Mouse (Mus musculus) liver (tissue): ENCODE results near the gene Tgfb3.

Experiments
- DNase-seq: peaks from one replicate; pipeline ENCODE4 v3.0.0-alpha.2; 2020; ENCODE audit warnings: mixed read lengths

Gene Tgfb3

DNA sequence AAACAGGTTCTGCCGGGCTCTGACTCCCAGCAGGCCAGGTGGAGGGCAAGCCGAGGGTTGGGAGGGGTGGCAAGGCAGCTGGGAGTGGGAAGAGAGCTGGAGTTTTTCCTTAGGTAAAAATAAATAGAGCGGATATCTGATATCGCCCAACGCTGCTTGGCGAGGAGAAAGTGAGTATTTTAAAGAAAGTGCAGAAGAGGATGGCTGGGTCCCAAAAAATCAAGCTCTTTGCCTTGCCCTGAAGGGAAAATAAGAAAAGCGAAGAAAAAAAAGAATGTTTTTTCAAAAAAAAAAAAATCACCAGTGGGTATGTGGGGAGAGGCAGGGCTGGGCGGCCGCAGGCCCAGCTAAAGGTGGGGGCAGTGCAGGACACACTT is 677 bp downstream of the Tgfb3 start:
- no peak for DNase-seq

DNA sequence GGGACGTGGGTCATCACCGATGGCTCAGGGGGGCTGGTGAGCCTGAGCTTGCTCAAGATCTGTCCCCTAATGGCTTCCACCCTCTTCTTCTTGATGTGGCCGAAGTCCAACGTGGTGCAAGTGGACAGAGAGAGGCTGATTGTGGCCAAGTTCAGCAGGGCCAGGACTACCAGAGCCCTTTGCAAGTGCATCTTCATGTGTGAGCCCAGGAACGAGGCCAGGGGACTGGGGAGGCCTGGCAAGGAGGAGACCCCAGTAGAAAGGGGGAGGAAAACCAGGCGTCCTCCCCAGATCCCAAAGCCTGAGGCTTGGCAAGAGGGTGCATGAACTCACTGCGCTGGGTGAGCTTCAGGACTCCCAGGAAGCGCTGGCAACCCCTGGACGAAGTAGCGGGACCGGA is 1.1 kb downstream of the Tgfb3 start:
- no peak for DNase-seq

DNA sequence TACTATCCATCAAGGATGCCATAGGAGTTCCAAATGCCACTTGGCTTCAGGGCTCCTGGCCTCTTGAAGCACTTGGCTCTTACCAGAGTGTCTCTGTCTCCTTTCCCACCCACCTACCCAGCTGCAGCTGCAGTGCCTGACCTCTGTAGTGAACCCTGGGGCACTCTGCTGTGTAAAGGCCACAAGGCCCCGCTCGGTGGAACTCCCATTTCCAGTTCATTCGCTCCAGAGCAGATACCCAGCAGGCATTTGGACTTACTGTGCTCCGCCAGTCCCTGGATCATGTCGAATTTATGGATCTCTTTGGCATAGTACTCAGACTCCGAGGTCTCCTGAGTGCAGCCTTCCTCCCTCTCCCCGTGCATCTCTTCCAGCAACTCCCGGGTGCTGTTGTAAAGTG is 1.5 kb downstream of the Tgfb3 start:
- DNase-seq: no peak

DNA sequence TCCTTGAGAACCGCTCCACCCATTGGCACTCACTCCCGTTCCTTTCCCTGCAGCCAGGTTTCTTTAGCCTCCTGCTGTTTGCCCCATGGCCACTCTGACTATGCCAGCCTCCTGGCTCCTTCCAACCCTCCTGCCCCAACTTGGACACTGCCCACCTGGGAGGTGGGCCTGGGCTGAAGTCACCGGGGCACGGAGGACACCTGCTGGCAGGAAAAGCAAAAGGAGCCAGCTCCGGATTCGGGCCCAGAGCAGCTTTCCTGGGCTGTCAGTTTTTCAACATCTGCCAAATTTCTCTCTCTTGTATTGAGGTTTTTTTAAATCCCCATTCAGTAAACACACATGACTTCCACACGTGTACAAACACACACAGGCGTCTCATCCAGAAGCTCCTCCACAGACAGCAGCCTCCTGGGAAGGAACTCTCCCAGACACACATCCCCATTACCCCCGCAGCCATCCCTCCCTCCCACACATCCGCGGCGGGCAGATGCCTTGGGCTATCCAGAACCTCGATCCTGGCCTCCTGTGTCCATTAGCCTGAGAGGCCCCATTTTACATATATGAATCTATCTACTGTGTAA is 2.4 kb downstream of the Tgfb3 start:
- no peak for DNase-seq

DNA sequence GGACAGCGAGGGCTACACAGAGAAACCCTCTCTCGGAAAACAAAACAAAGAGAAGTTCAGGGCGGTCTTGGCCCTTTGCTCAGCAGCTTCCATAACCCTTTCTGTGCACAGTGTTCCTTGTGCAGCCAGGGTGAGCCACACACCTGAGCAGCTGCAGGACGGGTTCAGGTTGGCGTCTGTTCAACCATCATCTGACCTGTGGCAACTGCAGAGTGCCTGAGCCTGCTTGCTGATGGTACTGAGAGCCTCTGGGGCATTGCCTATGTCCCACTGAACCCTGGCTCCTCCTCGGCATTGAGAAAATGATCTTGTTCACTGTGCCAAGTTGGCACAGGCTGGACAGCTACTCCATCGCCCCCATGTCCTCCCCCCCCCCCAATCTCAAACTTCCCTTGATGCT is 3.5 kb downstream of the Tgfb3 start:
- DNase-seq: no peak

DNA sequence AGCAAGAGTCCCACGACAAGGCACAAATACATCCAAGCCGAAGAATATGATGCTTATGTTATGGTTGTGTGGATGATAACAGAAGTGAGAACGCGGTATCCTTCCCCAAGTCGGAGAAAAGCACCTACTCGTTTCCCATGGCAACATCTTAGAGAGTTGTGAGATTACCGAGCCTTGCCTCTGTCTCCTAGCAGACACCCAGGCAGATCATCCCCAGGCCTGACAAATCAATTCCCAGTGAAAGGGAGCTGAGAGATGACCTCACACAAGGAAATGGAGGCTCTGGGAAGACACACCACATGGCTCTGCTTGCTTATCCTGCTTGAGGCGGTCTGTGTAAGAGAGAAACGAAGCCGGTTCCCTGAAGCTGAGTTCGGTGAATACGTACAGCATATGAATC is 4.2 kb downstream of the Tgfb3 start:
- DNase-seq: no peak

DNA sequence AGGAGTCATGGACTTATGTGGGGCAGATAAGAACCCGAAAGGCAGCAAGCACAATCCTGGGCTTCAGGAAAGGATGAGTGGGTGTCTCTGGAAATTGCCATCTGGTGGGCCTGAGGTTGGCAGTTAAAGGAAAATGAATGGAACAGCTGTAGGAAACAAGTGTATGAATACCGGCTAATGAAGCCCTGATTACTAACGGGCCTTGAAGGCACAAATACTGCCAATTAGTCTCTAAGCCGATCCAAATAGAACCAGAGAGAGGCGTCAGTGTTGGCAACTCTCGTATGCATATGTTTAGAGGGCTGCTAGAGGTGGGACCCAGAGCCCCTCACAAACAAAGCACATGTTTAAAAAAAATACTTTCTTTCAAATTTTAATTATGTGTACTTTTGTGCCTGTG is 7.4 kb downstream of the Tgfb3 start:
- DNase-seq: no peak

DNA sequence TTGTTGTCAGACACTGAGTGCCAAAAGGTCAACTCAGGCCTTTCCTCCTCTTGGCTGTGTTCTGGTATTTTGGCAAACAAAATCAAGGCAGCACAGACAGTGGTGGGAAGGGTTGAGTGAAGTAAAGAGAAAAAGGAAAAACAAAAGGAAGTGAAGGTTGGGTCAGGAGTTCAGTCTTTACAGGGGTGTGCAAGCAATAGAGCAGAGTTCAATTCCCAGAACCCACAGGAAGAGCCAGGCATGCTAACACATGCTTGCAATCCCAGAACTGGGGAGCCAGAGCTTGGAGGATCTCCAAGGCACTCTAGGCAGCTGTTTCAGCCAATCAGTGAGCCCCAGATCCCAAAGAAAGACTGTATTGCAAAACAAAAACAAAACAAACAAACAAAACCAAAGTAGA is 14.0 kb downstream of the Tgfb3 start:
- no peak for DNase-seq

DNA sequence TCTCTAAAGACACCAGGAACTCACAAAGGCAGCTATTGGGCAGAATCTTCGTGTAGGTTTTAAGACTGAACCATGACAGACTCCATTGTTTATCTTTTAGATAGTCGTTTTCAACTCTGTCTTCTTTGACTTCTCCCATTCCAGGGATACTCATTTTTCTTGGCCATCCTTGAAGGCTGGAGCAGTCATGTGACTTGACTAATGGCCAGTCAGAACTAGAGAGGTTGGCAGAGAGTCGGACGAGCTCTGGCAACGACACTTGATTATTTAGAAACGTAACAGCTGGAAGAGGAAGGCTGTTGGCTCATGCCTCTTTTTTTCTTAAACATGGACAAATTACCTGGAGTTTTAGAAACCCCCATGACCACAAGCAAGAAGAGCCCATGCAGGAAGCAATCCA is 19.5 kb downstream of the Tgfb3 start:
- no peak for DNase-seq

DNA sequence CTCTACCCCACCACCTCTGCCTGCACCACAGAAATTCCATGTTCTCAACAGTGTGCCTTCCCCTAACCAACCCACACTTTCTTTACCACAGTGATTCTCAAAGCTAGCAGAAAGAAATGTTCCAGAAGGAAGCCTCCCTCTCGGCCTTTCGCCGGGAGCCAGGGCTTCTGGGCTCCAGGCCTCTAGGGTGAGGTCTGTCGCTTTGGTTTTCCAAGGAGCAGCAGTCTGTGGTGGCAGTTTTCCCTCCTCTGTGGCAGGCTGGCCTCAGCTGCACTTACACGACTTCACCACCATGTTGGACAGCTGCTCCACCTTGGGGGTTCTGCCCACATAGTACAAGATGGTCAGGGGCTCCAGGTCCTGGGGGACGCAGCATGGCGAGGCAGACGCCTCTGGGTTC is 21.3 kb downstream of the Tgfb3 start:
- no peak for DNase-seq

DNA sequence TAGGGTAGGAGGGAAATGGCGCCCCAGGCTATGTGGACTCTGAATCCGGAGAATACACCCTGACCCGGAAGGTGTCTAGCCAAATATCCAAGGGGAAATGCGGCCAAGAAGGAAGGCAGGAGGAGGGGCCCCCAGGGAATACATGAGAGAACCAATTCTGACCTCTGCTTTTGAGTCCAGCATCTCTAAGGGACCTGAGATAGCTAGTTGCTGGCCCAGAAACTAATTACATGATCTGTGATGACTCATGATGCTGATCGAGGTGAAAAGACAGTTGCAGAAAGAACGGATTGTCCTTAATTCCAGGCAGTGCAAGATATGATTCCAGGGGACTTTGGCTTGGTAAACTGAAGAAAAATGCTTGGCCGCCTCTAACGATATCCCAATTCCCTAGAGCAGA is 21.9 kb downstream of the Tgfb3 start:
- DNase-seq: no peak

DNA sequence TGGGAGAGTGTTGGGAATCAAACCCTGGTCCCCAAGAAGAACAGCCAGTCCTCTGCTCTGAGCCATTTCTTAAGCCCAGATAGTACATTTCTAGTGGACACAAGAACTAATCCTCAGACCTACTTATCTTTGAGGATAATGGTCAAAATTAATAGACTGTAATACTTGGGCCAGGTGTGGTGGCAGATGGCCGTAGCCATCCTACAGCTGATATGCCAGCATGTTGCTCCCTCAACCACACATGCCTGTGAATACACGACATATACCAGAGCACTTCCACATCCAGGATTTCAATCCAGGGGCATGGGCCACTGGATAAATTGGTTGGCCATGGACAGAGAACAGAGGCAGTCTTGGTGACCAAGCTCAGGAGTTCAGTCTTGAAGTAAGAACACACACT is 23.5 kb downstream of the Tgfb3 start:
- no peak for DNase-seq

DNA sequence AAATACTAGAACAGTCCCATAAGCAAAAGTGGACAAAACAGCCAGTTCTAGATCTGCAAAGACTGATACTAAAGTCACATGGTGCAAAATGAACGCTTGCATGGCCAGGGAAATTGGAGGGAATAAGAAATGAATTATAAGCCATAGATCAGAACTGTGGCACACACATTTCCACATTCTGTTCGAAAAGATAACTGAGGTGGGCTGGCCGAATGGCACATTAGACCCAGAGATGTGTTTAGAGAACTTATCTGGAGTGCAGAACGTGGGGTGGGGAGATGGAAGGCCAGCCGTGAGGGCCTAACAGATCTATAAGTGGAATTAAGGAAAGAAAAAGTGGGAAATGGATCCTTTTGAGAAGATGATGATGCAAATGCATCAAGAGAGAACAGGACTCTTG is 27.4 kb downstream of the Tgfb3 start:
- no peak for DNase-seq

DNA sequence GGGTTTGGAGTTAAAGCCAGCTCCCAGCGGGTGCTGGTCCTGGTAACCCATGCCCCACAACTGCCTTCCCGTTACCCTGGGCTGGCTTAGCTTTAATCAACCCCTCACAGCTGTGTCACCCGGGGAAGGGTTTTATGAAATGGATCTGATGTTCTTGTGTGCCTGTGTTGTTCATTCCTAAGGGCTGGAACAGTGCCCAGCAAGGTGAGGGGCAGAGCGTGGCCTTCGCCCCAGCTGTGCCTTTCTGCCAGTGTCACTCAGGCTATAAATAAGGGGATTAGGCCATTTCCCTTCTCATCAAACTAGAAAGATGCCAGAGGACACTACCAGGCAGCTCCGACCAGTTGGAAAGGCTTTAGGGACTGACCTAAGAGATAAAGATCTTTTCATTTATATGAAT is 29.0 kb downstream of the Tgfb3 start:
- DNase-seq: no peak

DNA sequence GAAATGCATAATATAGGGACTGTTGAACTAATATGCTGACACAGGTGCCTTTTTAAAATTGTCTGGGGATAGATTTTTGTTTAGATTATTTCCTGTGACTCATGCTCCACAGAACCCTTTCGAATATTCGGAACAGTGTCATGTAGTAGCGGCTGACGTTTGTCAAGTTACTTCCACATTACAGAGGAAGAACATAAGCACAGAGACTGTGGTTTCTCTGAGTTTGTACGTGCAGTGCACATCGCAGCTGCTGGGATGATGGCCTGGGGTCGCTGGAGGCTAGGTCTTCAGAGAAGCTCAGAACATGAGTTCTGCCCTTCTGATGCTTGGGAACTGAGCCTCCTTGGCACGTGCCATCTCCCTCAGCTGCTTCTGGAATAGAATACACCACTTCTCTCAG is 31.5 kb downstream of the Tgfb3 start:
- no peak for DNase-seq

DNA sequence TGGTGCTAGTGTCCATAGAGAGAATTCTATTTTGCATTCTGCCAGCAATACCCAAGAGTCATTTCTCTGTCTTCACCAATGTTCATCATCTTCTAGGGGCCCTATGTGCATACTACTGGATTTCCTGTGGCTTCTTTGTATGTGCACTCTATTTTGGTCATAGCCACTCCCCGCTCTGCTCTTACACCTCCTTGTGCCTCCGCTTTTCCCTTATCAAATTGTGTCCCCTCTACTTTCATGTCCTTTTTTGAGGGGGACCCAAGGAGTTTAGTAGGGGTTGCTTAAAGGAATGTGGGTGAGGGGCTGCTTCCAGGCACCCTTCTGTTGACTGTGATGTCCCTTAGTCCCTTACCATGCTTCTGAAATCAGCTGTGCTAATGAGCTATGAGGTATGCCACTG is 32.1 kb downstream of the Tgfb3 start:
- no peak for DNase-seq

DNA sequence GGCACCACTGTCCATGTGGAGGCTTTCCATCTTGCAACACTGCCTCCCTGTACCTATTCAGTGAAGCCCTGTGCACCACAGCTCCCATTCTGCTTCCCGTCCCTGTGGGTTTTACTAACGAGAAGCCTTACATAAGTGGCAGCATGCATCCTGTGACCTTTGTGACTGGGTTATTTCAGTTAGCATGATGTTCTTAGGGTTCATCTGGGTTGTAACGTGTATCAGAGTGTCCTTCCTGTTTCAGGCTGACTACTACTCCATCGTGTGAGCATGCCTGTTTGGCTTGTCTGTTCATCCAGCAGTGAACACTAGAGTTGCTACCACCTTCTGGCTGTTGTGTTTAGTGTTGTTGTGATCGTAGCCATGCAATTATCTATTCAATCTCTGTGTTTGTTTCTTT is 32.7 kb downstream of the Tgfb3 start:
- no peak for DNase-seq

DNA sequence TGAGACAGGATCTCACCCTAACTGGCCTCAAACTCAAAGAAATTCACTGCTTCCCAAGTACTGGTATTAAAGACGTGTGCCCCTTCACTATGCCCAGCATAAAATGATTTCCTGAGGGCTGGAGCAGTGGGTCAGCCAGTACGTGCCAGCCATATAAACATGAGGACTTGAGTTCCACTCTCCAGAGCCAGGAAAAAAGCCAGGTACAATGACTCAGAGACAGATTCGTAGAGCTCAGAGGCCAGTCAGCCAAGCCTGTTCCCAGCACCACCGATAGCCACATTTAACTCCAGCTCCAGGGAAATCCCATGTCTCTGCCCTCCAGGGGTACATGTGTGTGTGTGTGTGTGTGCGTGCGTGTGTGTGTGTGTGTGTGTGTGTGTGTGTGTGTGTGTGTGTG is 39.1 kb downstream of the Tgfb3 start:
- no peak for DNase-seq

DNA sequence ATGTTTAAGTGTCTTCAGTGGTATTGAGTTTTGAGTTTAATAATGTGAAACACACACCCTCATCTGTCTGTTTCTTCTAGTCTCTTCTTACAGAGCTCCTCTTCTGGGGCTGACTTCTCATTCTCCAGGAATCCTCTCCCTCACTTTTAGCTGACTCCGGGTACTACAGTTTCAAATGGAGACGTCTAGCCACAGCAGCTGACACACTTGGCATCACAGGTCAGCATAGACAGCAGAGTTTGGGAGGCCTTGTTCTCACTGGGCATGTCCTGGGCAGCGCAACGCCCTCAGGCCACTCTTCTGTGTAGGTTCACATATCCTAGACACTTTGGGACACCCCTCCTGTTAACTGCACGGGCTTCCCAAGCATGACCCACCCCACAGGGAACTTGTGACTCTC is 39.8 kb downstream of the Tgfb3 start:
- DNase-seq: no peak

DNA sequence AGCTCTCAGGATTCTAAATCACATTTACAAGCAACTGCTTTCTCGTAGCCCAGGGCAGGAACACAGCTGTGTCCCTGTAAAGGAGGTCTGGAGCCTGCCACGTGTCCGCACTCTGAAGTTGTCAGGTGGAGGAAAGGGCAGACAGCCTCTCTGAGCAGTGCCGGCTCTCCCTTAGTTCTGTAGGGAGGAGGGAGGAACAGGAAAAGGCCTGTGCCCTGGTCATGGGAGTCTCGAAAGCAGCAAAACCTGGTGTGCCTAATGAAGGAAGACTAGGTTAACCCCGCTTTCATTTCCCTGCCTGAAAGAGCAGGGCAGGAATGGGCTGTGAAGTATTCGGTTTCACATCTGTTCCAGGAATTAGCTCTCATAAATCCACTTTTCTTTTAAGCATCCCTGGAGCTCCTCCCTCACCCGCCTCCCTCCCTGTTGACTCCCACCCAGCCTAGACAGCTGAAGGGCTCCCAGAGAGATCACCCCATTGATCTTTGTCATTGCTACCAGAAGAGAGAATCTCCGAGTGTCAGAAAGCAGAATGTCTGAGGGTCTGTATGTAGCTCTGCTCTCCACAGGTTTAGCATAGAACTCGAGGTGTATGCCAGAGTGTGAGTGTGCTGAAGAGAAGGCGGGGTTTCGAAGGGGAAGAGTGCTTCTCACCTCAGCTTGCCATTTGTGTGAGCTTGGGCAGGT is 41.5 kb downstream of the Tgfb3 start:
- peak; percentile 15 for DNase-seq

DNA sequence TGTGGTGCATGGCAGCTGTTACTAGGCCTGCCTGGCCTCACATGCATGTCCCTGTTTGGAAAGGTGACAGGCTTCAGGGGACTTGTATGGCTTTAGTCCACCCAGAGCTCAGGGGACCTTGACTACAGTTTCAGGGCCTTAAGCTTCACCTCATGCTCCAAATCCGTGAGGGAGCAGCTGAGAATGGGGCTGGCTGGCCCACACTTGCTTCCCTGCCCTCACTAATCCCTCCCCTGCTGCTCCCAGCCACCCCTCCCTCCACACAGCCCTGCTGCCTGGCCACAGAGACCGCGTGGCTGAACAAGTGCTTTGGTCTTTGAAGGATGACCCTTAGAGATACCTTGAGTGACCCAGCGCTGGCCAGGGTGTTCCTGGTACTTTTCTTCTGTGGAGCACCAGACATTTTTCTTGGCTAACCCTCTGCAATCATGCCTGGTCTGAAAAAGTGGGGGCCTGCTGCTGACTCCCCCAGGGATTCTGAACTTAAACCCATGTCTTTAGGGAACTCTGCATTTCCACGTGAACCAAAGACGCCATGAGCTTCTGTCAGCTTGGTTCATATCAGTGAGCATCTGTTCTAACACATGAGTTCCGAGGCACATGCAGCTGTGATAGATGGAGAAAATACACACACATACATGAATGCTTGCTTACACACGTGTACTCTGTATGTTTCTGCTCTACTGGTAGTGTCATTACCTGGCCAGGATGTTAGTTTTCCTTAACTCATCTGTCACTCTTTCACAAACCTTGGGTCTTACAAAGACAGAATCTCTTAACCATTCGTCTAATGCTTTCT is 42.3 kb downstream of the Tgfb3 start:
- no peak for DNase-seq

DNA sequence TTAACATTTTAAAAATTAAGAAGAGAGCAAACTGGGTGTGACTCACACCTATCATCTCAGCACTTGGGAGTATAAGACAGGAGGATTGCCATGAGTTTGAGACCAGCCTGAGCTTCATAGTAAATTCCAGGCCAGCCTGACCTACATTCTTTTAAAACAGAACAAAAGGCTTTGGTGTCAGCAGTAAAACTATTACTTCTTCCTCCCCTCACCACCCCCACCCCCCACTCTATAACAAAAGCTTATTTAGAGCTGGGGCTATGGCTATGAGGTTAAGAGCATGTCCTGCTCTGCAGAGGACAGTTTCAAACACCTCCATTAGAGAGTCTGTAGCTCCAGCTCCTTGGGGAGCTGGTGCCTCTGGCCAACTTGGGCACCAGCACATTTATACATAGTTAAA is 43.3 kb downstream of the Tgfb3 start:
- DNase-seq: no peak

DNA sequence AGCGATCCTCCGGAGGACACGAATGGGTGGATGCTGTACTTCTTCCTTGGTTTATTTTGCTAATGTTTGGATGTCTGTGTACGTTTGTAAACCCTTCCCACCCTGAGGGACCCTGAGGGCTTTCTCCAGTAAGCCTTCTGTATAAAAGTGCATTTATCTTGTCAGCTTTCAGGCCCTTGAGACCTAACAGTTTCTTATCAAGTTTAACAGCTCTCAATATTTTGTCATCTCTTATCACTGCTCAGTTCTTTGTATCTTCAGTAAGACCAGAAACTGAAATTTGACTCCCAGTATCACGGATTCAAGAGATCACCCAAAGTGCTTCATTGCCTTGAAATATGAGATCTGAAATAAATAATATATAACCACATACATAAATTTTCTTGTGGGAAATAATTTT is 47.9 kb downstream of the Tgfb3 start:
- DNase-seq: no peak

DNA sequence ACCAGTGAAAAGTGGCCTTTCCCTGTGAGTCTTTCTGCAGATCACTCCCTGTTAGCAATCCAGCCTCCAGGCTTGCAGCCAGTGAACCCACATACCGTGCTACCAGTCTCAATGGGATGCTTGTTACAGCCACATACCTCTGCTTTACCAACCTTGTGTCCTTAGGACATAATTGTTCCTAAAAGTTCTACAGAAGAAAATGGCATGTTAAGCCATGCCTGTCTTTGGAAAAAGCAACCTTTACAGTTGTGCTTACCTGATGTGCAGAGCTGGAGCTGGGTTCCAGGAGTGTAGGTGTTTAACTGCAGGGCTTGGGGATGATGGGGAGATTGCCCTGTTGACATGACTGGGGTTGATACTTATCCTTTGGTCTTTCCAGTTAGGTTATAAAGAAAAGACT is 51.1 kb downstream of the Tgfb3 start:
- no peak for DNase-seq

DNA sequence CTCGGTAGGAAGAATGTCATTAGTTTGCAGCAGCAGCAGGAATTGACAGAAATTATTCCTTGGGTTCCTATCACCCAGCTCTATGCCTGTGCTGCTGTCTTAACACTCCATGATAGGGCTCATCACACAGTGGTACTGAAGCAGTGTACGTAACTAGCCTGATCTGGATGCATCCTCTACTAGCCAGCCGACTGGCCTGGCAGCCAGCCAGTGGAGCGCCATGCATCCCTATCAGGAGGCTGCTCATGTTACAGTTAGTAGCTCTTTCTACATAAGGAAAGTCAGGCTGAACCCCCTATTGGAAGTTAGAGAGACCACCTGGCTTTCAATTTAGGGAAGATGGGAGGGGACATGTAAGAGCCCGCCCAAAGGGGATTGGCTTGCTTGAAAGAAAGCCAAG is 51.8 kb downstream of the Tgfb3 start:
- peak; percentile 33 for DNase-seq
